Mouse (Mus musculus) liver, postnatal 0 days (tissue): ENCODE results near the gene Hes6. TPM values are rescaled to one million over a fixed set of nuclear protein-coding genes. Genes with fewer than 3 reads are reported as not detected.
A peak's percentile ranks its signal among the peaks of the same experiment; 100 is the strongest.

ENCODE experiments used
- ATAC-seq: fragments of 200-750 bp; cut with Nextera tagmentation; 2 replicates; pipeline ENCODE4 v1.8.0; 2017; ENCODE audit warnings: mild to moderate bottlenecking, moderate library complexity
- DNase-seq: peaks from one replicate; pipeline ENCODE4 v3.0.0-alpha.2; 2016
- H3K27ac ChIP-seq: fragments of 300-500 bp; sonication (generic); 2 replicates; pipeline ENCODE4 v1.5.1; 2014; ENCODE audit warnings: antibody characterized with exemption, moderate library complexity, mild to moderate bottlenecking, low read depth
- H3K27me3 ChIP-seq: fragments of 300-500 bp; sonication (generic); 2 replicates; pipeline ENCODE4 v1.6.1; 2014; ENCODE audit warnings: low read length, control low read depth, mixed read lengths; ENCODE audit not compliant: insufficient read depth
- H3K36me3 ChIP-seq: fragments of 300-500 bp; sonication (generic); replicated peaks from 2 replicates; pipeline ENCODE4 v1.6.1; 2014; ENCODE audit warnings: mild to moderate bottlenecking, control low read depth, low read length, moderate library complexity, mixed read lengths; ENCODE audit not compliant: insufficient read depth
- H3K4me1 ChIP-seq: fragments of 300-500 bp; sonication (generic); 2 replicates; pipeline ENCODE4 v1.6.1; 2014; ENCODE audit warnings: antibody characterized with exemption, mild to moderate bottlenecking, control low read depth; ENCODE audit not compliant: insufficient read depth
- H3K4me2 ChIP-seq: fragments of 300-500 bp; sonication (generic); 2 replicates; pipeline ENCODE4 v1.6.1; 2014; ENCODE audit warnings: low read depth, mild to moderate bottlenecking, low read length, moderate library complexity, mixed read lengths
- H3K4me3 ChIP-seq: fragments of 300-500 bp; sonication (generic); 2 replicates; pipeline ENCODE4 v1.5.1; 2014; ENCODE audit warnings: low read depth, low read length
- H3K9ac ChIP-seq: fragments of 300-500 bp; sonication (generic); replicated peaks from 2 replicates; pipeline ENCODE4 v1.6.1; 2014; ENCODE audit warnings: mild to moderate bottlenecking, moderate library complexity
- H3K9me3 ChIP-seq: fragments of 300-500 bp; sonication (generic); 2 replicates; pipeline ENCODE4 v1.6.1; 2016; ENCODE audit warnings: mild to moderate bottlenecking, control low read depth, low read length, mixed read lengths
- CTCF ChIP-seq: sonication (generic); IDR thresholded peaks from 2 replicates; pipeline ENCODE4 v1.5.1; 2016; ENCODE audit warnings: antibody characterized with exemption, low read depth
- EP300 ChIP-seq: IDR thresholded peaks from 2 replicates; pipeline ENCODE4 v1.6.1; 2016; ENCODE audit warnings: antibody characterized with exemption, low read depth, mild to moderate bottlenecking
- WGBS: fragments of 180-500 bp; shearing (Covaris S2); extraction: QIAGEN DNeasy Blood & Tissue Kit; methylation state at CpG from one replicate; pipeline ENCODE4 v1.1.7; 2014; ENCODE audit not compliant: insufficient replicate concordance; 5-methylcytosine and 5-hydroxymethylcytosine counted together
- polyA plus RNA-seq: library from polyadenylated mRNA; unstranded; fragments of >200 nt; fragmentation: Nextera tagmentation; extraction: Ambion mirVana; gene quantifications from 2 replicates; pipeline ENCODE4 v1.2.1, GENCODE M21; 2015

Hes6 gene
- polyA plus RNA-seq, 1 experiment from 2014 or later, result 35.0 TPM

DNA sequence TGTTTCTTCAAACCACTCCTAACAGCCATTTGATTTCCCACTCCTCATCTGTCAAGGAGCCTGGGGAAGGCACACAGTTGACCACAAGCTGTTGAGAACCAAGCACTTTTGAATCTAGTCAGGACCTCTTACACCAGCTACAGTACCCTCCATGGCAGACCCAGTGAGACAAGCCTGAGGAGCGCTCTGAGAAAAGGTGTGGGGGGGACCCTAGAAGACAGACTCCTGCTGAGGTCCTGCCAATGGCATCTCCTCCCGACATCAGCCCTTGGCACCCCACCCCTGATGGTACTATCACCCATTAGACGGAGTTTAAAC lies 23.2 kb upstream of the Hes6 start:
- H3K4me2 ChIP-seq, result no peak overlapping the region
- peaks cover 39% of the 10 kb centered on the region for H3K4me1 ChIP-seq
- TF ChIP-seq EP300 (no peak), CTCF (no peak)
- peak overlapping the region; percentile 95 for H3K27ac ChIP-seq
- H3K36me3 ChIP-seq, result peaks cover 37% of the 10 kb centered on the region
- 81% methylated on average over 3 of the region's 3 CpGs for WGBS
- H3K9me3 ChIP-seq, result no peaks in the 10 kb centered on the region
- ATAC-seq (no peak), DNase-seq (no peak)
- no peak overlapping the region for H3K4me3 ChIP-seq
- no peaks in the 10 kb centered on the region for H3K27me3 ChIP-seq
- H3K9ac ChIP-seq, result no peak overlapping the region

DNA sequence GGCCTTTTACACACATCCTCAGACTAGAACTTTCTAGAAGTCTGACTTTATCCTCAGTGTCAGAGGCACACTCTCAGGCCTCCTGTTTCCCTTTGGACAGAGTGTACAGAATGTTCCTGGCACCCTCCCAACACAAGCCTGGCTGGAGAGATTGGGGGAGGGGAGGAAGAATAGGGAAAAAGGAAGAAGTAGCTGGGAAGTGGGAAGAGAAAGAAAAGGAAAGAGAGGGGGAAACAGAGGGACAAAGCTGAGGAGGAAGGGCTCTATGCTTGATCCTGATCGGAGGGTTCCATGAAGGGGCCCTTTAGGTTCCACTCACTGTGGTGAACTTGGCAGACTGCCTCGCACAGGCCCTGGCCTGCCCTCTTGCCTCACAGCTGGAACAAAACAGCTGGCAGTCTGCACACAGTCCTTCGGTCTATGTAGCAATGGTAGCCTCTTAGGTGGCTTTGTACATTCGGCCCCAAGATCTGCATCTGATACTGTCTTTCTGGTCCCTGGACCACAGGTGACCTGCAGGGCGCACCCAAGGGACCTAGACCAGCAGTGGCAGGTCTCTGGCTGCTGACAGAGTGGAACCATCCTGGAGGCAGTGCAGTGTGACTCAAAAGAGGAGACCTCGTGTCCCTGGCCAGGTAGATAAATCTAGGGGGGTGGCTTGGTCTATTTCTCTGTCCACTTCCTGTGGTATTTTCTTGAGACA lies 22.7 kb upstream of the Hes6 start:
- TF ChIP-seq CTCF (no peak), EP300 (peak; percentile 86)
- H3K4me2 ChIP-seq, result no peak overlapping the region
- no peaks in the 10 kb centered on the region for H3K9me3 ChIP-seq
- H3K9ac ChIP-seq, result no peak overlapping the region
- ATAC-seq (peak; percentile 83), DNase-seq (peak; percentile 81)
- H3K27me3 ChIP-seq, result no peaks in the 10 kb centered on the region
- peaks cover 39% of the 10 kb centered on the region for H3K36me3 ChIP-seq
- peaks cover 39% of the 10 kb centered on the region for H3K4me1 ChIP-seq
- peak overlapping the region; percentile 95 for H3K27ac ChIP-seq
- 40% methylated on average over 6 of the region's 6 CpGs for WGBS
- no peak overlapping the region for H3K4me3 ChIP-seq

DNA sequence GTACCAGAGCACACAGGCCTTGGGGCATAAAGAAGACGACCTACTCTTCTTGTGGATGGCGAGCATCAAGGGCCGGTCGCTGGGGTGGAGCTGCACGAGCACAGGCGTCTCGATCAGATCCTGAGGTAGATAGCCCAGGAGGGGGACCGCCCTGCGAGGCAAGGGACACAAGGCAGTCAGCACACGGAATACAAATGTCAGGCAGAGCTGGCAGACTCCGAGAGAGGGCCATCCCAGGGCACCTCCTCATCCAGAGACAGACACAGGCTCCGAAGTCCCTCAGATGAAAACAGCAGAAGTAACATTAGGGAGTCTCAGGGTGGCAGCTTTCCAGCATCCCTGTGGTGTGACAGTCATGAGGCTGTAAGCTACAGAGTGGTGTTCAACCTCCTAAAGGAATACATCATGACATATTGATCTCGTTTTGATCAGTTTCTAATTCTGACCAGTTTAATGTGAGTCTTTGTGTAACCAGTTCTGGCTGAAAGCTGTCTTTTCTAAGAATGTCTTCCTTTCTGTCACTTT lies 21.8 kb upstream of the Hes6 start:
- no peak overlapping the region for H3K4me2 ChIP-seq
- TF ChIP-seq EP300, result no peak
- TF ChIP-seq CTCF, result no peak
- DNase-seq, result no peak
- H3K36me3 ChIP-seq, result peaks cover 38% of the 10 kb centered on the region
- peak overlapping the region; percentile 30; the same call in 1 of the 2 replicates for H3K9ac ChIP-seq
- no peak overlapping the region for H3K4me3 ChIP-seq
- H3K27ac ChIP-seq, result peak overlapping the region; percentile 95
- H3K4me1 ChIP-seq, result peaks cover 35% of the 10 kb centered on the region
- H3K9me3 ChIP-seq, result no peaks in the 10 kb centered on the region
- 81% methylated on average over 13 of the region's 13 CpGs for WGBS
- no peak for ATAC-seq
- H3K27me3 ChIP-seq, result no peaks in the 10 kb centered on the region

DNA sequence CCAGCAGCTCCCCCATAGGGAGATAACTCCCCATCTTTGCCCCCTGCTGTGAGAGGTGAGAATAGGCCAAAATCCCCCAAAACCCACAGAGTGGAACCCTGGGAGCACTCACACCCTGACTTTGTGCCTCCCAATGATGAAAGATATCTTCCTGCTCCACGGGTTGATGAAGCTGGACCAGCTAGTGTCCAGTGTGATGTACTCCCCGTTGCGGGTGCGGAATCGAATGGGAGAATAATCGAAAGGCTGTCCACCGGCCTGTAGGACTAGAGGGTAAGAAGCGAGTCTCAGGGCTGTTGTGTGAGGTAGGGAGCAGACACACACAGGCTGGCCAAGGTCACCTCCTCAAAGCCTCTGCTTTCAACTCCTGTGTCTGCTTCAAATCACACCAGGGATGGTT lies 21.1 kb upstream of the Hes6 start:
- peaks cover 39% of the 10 kb centered on the region for H3K36me3 ChIP-seq
- no peak overlapping the region for H3K9ac ChIP-seq
- no peaks in the 10 kb centered on the region for H3K9me3 ChIP-seq
- H3K4me3 ChIP-seq, result no peak overlapping the region
- H3K27me3 ChIP-seq, result no peaks in the 10 kb centered on the region
- no peak overlapping the region for H3K4me2 ChIP-seq
- TF ChIP-seq EP300 (no peak), CTCF (no peak)
- no peak overlapping the region for H3K27ac ChIP-seq
- 82% methylated on average over 8 of the region's 8 CpGs for WGBS
- ATAC-seq (no peak), DNase-seq (no peak)
- peaks cover 29% of the 10 kb centered on the region for H3K4me1 ChIP-seq

DNA sequence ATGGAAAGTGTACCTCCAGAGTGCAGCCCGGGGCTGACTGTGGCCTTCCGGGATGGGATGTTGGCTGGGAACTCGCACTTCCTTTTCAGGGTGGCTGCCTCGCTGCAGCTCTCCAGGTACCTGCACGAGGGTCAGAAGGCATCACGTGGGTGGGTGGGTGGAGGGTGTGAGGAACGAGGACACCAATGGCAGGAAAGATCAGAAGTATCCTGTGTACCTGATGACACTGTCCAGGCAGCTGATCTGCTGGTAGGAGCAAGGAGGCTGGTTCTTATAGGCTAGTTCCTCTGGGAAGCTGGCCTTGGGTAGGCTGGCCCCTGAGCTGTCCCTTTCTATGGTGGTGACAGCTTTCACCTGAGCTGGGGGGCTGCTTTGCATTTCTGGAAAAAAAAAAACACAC lies 16.9 kb upstream of the Hes6 start:
- DNase-seq (no peak), ATAC-seq (no peak)
- Histone ChIP-seq H3K4me3 (no peak overlapping the region), H3K4me1 (no peaks in the 10 kb centered on the region; the same call in 1 of the 2 replicates), H3K4me2 (no peak overlapping the region), H3K27me3 (no peaks in the 10 kb centered on the region), H3K27ac (no peak overlapping the region), H3K9me3 (no peaks in the 10 kb centered on the region), H3K9ac (no peak overlapping the region), H3K36me3 (peaks cover 62% of the 10 kb centered on the region)
- 82% methylated on average over 7 of the region's 7 CpGs for WGBS
- TF ChIP-seq EP300, result no peak
- TF ChIP-seq CTCF, result no peak

DNA sequence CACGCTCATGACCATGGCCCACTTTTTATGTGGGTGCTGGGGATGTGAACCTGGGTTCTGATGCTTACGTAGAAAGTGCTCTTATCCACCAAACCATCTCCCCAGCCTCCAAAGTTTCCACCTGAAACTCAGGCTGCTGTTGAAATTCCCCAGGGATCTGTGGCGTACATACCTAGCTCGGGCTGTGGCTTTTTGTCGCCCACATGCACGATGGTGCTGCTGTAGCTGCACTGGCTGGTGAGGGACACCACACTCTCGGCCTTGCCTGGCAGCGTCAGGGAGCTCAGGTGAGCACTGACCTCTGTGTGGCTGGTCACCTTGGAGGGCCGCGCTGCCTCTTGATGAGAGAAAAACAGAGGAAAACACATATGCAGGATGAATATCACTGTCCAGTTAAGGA lies 15.4 kb upstream of the Hes6 start:
- Histone ChIP-seq H3K9ac (no peak overlapping the region), H3K4me2 (no peak overlapping the region), H3K9me3 (no peaks in the 10 kb centered on the region), H3K4me3 (no peak overlapping the region), H3K27ac (no peak overlapping the region), H3K36me3 (peaks cover 56% of the 10 kb centered on the region), H3K27me3 (no peaks in the 10 kb centered on the region), H3K4me1 (no peaks in the 10 kb centered on the region)
- no peak for TF ChIP-seq CTCF
- TF ChIP-seq EP300, result no peak
- ATAC-seq, result no peak
- no peak for DNase-seq
- 87% methylated on average over 10 of the region's 10 CpGs for WGBS
